Mouse (Mus musculus): ENCODE measurements at regions not wholly inside any gene's neighbourhood (a gene's known extent, or its start where the extent isn't known, plus 50 kb on each side); places are given as distances from the start of the nearest gene placed in this dataset.
A peak's percentile ranks its signal among the peaks of the same experiment; 100 is the strongest.

- DNase-seq (ENCODE audit: low read depth): no peak
- TF ChIP-seq CTCF (IDR thresholded peaks at IDR 0.05; ENCODE audit: borderline replicate concordance, extremely low read depth, insufficient read depth, insufficient read length) (no peak), POLR2A (IDR thresholded peaks at IDR 0.05; ENCODE audit: borderline replicate concordance, extremely low read depth, insufficient read depth, insufficient read length, poor library complexity, severe bottlenecking) (no peak)
These were observed 1435.3 kb upstream of the Gm12353 start for GRCm38 (mm10) chr4:18169855-18170508.

GRCm38 (mm10) chr4:18170862-18171261 is 1434.4 kb upstream of the Gm12353 start:
- no peak for DNase-seq (ENCODE audit: low read depth)
- TF ChIP-seq POLR2A (IDR thresholded peaks at IDR 0.05; ENCODE audit: borderline replicate concordance, extremely low read depth, insufficient read depth, insufficient read length, poor library complexity, severe bottlenecking) (no peak), CTCF (IDR thresholded peaks at IDR 0.05; ENCODE audit: borderline replicate concordance, extremely low read depth, insufficient read depth, insufficient read length) (no peak)

DNA sequence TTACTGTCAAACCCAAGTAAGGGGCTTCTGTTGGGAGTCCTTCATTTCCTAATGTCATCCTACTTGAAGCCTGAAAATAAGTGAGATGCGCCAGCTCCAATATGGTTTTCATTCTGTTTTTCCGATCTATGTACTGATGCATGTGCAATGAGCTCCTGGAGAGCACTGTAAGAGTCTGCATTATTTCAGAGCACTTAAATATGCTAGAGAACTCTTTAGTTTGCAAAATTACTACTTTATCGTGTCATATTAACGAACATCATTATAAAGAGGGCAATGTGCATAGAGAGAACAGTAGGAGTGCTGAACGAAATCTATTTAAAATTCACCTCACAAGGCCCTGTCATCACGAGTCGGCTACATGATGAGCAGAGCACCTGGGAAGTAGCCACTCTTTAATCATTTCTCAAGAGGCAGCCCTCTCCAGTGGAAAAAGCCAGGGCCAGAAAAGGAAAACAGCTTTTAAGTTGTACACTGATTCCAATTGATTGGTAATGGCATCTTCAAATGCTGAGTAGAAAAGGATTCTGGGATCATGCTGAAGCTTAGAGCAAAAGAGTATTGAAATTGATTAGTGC is 1424.3 kb upstream of the Gm12353 start:
- peak; percentile 67 for DNase-seq (ENCODE audit: low read depth)
- no peak for TF ChIP-seq POLR2A (IDR thresholded peaks at IDR 0.05; ENCODE audit: borderline replicate concordance, extremely low read depth, insufficient read depth, insufficient read length, poor library complexity, severe bottlenecking)

Measured in brain, embryonic 14.5 days (tissue).